Mouse (Mus musculus) liver, embryonic 14 days (tissue): Measurements from ENCODE around the gene Cnot4. TPM values are rescaled to one million over a fixed set of nuclear protein-coding genes. Genes with fewer than 3 reads are reported as not detected.

Source experiments
- polyA plus RNA-seq: library from polyadenylated mRNA; depleted of rRNA; stranded (reverse); fragments of >200 nt; gene quantifications from 2 replicates; pipeline ENCODE4 v1.2.3, GENCODE M21; 2012; rRNA removed

The Cnot4 gene
- 7.6 and 8.2 TPM in 2 replicates for polyA plus RNA-seq

GRCm38 (mm10) chr6:35133579-35134488 is at the start of gene Cnot4:
Cnot4 (minus strand) TSS chr6:35133724.

GRCm38 (mm10) chr6:35176979-35177649 is 43.6 kb upstream of the Cnot4 start, which contains the start of gene Nup205:
Nup205 (plus strand) TSS chr6:35177421.

GRCm38 (mm10) chr6:34988081-34988761 is 145.3 kb downstream of the Cnot4 start, which contains the start of gene Slc23a4:
Slc23a4 (minus strand) TSS chr6:34988404.

Other genes starting within 250 kb of the Cnot4 start
- 16.8 and 23.4 TPM in 2 replicates for gene Wdr91, start 222.8 kb downstream of the Cnot4 start, polyA plus RNA-seq
- gene Stra8, start 213.6 kb downstream of the Cnot4 start, polyA plus RNA-seq = not detected in 2 replicates
- 0.15 and 0.19 TPM in 2 replicates for gene Slc23a4, start 145.3 kb downstream of the Cnot4 start, polyA plus RNA-seq
- gene Nup205, start 43.7 kb upstream of the Cnot4 start, polyA plus RNA-seq = 18.2 and 21.5 TPM in 2 replicates
- 0.01 and 0.02 TPM in 2 replicates for gene Slc13a4, start 174.4 kb upstream of the Cnot4 start, polyA plus RNA-seq
- gene Fam180a, start 192.4 kb upstream of the Cnot4 start, polyA plus RNA-seq = 0.03 TPM in 1 of 2 replicates, not detected in the other